In the genomic region with DNA sequence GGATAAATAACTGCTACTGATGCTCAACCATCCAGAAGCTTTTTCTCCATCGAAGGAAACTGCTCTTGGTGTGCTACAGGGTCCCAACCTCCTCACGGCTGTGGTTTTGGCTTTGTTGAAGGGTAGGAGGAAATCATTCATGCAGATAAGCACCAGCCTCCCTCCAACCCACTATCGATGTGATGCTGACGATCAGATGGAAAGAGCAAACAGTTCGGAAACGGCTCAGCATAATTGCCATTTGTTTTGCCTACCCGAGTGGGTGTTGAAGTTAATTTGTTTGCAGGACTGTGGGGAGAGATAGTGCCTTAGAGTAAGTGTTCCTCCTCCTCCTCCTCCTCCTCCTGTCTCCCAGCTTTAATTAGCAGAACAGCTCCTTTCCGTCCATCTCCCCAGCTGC, we compare ENCODE assay signal across 33 mouse cellular contexts. TPM values are rescaled to one million over a fixed set of nuclear protein-coding genes. Genes with fewer than 3 reads are reported as not detected.
DNase-seq lines count a peak whose midpoint lies in the region; ATAC-seq and TF ChIP-seq lines count a peak whose summit lies in the region.
"Had no signal": no experiment of that assay in that cellular context is flagged by ENCODE, and none has a peak within 500 bp of the region (broad histone marks: within the 10 kb centered on the region; RNA-seq: fewer than 3 reads in every experiment).

No protein-coding gene starts in this region.

- no peak for TF ChIP-seq RAD21 in CH12.LX (IDR thresholded peaks at IDR 0.05; ENCODE audit: low read depth, low read length)

- no peak overlapping the region for H3K27ac ChIP-seq in CH12.LX (ENCODE audit: insufficient read depth, low read depth)
- H3K27ac ChIP-seq in hindbrain, embryonic 13.5 days = no peak overlapping the region
- H3K27ac ChIP-seq: embryonic facial prominence, embryonic 10.5 days; embryonic facial prominence, embryonic 13.5 days; forebrain, embryonic 12.5 days; heart, embryonic 15.5 days; hindbrain, embryonic 15.5 days had no signal

- 79% methylated on average over 8 of the region's 8 CpGs for WGBS in hindbrain, embryonic 13.5 days

- no peak overlapping the region for H3K9ac ChIP-seq in CH12.LX (ENCODE audit: insufficient read depth, low read depth)
- H3K9ac ChIP-seq in hindbrain, embryonic 13.5 days = no peak overlapping the region
- H3K9ac ChIP-seq: embryonic facial prominence, embryonic 13.5 days; forebrain, embryonic 12.5 days; heart, embryonic 12.5 days; heart, embryonic 15.5 days; hindbrain, embryonic 15.5 days had no signal

- no peaks in the 10 kb centered on the region for H3K9me3 ChIP-seq in CH12.LX (replicated peaks; ENCODE audit: low read length)
- H3K9me3 ChIP-seq in hindbrain, embryonic 13.5 days = no peaks in the 10 kb centered on the region
- H3K9me3 ChIP-seq: embryonic facial prominence, embryonic 10.5 days; embryonic facial prominence, embryonic 13.5 days; forebrain, embryonic 12.5 days; heart, embryonic 12.5 days; heart, embryonic 15.5 days; hindbrain, embryonic 15.5 days had no signal

- no peaks in the 10 kb centered on the region for H3K36me3 ChIP-seq in CH12.LX (replicated peaks in 1 of 2; ENCODE audit: control insufficient read depth in 1 of 2, insufficient read depth in 1 of 2, low read length in 1 of 2)
- no peaks in the 10 kb centered on the region for H3K36me3 ChIP-seq in hindbrain, embryonic 13.5 days
- H3K36me3 ChIP-seq: embryonic facial prominence, embryonic 10.5 days; embryonic facial prominence, embryonic 13.5 days; forebrain, embryonic 12.5 days; heart, embryonic 12.5 days; heart, embryonic 15.5 days; hindbrain, embryonic 15.5 days had no signal

- no peaks in the 10 kb centered on the region for H3K79me2 ChIP-seq in CH12.LX (replicated peaks; ENCODE audit: control insufficient read depth, extremely low read depth, insufficient read depth, poor library complexity, severe bottlenecking)

- in situ Hi-C loops in CH12.LX (cut with MboI; ENCODE audit: low pct_ligation_motif_present, low pct_unique_long_range_greater_than_20kb, low sequenced_read_pairs) = no loop called here

- intact Hi-C loops in gastrocnemius, postnatal 14 days (cut with DNase I; ENCODE audit: low total_unique reads) = loop anchor here (10.0 kb wide), 1 partner anchor 96 kb away; no protein-coding TSS in a partner anchor

- dilution Hi-C loops in CH12.LX (cut with MboI; ENCODE audit: extremely low pct_ligation_motif_present, extremely low pct_unique_long_range_greater_than_20kb, low sequenced_read_pairs) = no loop called here

- H3K4me2 ChIP-seq in CH12.LX (ENCODE audit: insufficient read depth, low read depth, poor library complexity, severe bottlenecking) = peak overlapping the region; percentile 61; the same call in 1 of the 2 replicates
- no peak overlapping the region for H3K4me2 ChIP-seq in hindbrain, embryonic 13.5 days
- H3K4me2 ChIP-seq: embryonic facial prominence, embryonic 13.5 days; forebrain, embryonic 12.5 days; heart, embryonic 12.5 days; heart, embryonic 15.5 days; hindbrain, embryonic 15.5 days had no signal

- no peak for TF ChIP-seq CTCF in CH12.LX (conservative IDR thresholded peaks at IDR 0.05 in 1 of 2, IDR thresholded peaks at IDR 0.05 in 1 of 2; ENCODE audit: low read depth in 2 of 2, low read length in 2 of 2)

- peaks cover 4% of the 10 kb centered on the region for H3K27me3 ChIP-seq in CH12.LX (replicated peaks)
- H3K27me3 ChIP-seq in hindbrain, embryonic 13.5 days = no peaks in the 10 kb centered on the region
- H3K27me3 ChIP-seq: embryonic facial prominence, embryonic 13.5 days; forebrain, embryonic 12.5 days; heart, embryonic 12.5 days; heart, embryonic 15.5 days; hindbrain, embryonic 15.5 days had no signal

- peak; percentile 47; the same call in 1 of the 2 replicates for ATAC-seq in frontal cortex, adult (ENCODE audit: low TSS enrichment)
- ATAC-seq in hindbrain, embryonic 13.5 days (ENCODE audit: low FRiP score) = no peak
- ATAC-seq: forebrain, embryonic 16.5 days had no signal

- TF ChIP-seq EP300 in CH12.LX (IDR thresholded peaks at IDR 0.05; ENCODE audit: low read length) = no peak

- H3K4me3 ChIP-seq in CH12.LX (replicated peaks in 1 of 3; ENCODE audit: low read depth in 2 of 3, low read length in 2 of 3, poor library complexity in 1 of 3) = no peak overlapping the region
- no peak overlapping the region for H3K4me3 ChIP-seq in hindbrain, embryonic 13.5 days
- H3K4me3 ChIP-seq: embryonic facial prominence, embryonic 10.5 days; embryonic facial prominence, embryonic 13.5 days; erythroblast, embryonic 14.5 days; forebrain, embryonic 12.5 days; heart, embryonic 12.5 days; heart, embryonic 15.5 days; hindbrain, embryonic 15.5 days had no signal

- no peaks in the 10 kb centered on the region for H3K4me1 ChIP-seq in CH12.LX (ENCODE audit: control insufficient read depth in 1 of 2, insufficient read depth in 2 of 2)
- no peaks in the 10 kb centered on the region for H3K4me1 ChIP-seq in hindbrain, embryonic 13.5 days (replicated peaks)
- H3K4me1 ChIP-seq: embryonic facial prominence, embryonic 10.5 days; embryonic facial prominence, embryonic 13.5 days; forebrain, embryonic 12.5 days; heart, embryonic 12.5 days; heart, embryonic 15.5 days; hindbrain, embryonic 15.5 days had no signal

- TF ChIP-seq POLR2A in CH12.LX (IDR thresholded peaks at IDR 0.05; ENCODE audit: low read depth, low read length) = no peak

- no peak for DNase-seq in frontal cortex, postnatal 25 days (ENCODE audit: low spot score in 2 of 2)
- DNase-seq in layer of hippocampus, adult 18-20 months (ENCODE audit: low spot score in 2 of 2) = peak; percentile 48 to 75
- DNase-seq in layer of hippocampus, postnatal 10 days (ENCODE audit: low spot score in 2 of 2) = no peak
- no peak for DNase-seq in CH12.LX (ENCODE audit: extremely low read depth)
- DNase-seq in layer of hippocampus, adult 8-10 months (ENCODE audit: low spot score in 2 of 2) = peak; percentile 38 to 57
- DNase-seq in gastrocnemius, postnatal 14 days = no peak
- DNase-seq: adrenal gland, adult 2 months; adrenal gland, postnatal 14 days; B cell, adult 2 months; cerebellum, adult 11-12 months; cerebellum, adult 8-10 months; cerebellum, postnatal 10 days; cerebellum, postnatal 36 days; embryo, embryonic 11 days; gastrocnemius, postnatal 10 days; heart, adult 18-20 months; heart, postnatal 10 days; heart, postnatal 36 days had no signal

TF ChIP-seq in CH12.LX, 34 proteins besides CTCF, POLR2A, EP300 and RAD21:
- TF ChIP-seq SMC3 (IDR thresholded peaks at IDR 0.05; ENCODE audit: low read depth, low read length) = no peak
- TF ChIP-seq JUN (IDR thresholded peaks at IDR 0.05; ENCODE audit: insufficient read depth, low read depth, low read length) = no peak
- no peak for TF ChIP-seq ZNF384 (IDR thresholded peaks at IDR 0.05; ENCODE audit: low read depth, low read length)
- no peak for TF ChIP-seq GABPA (IDR thresholded peaks at IDR 0.05; ENCODE audit: insufficient replicate concordance, low read depth, low read length)
- no peak for TF ChIP-seq NELFE (IDR thresholded peaks at IDR 0.05; ENCODE audit: low read depth, low read length)
- no peak for TF ChIP-seq E2F4 (IDR thresholded peaks at IDR 0.05; ENCODE audit: insufficient replicate concordance, low read depth, low read length)
- no peak for TF ChIP-seq HCFC1 (IDR thresholded peaks at IDR 0.05; ENCODE audit: low read depth, low read length)
- no peak for TF ChIP-seq USF1 (IDR thresholded peaks at IDR 0.05; ENCODE audit: low read depth, low read length)

RNA-seq across cellular contexts. Expression of a gene that starts 12.1 kb away (rescaled TPM):
- 1 to 10 TPM; 7.5 to 7.6 TPM for total RNA-seq in layer of hippocampus, adult 18-20 months (2021)
- total RNA-seq in layer of hippocampus, postnatal 10 days (2021) = 1 to 10 TPM; 7.3 to 8.1 TPM
- total RNA-seq in CH12.LX (2012; rRNA removed) (not detected in 2 replicates), CH12.LX (2014; rRNA removed) (not detected in 2 replicates)
- polyA plus RNA-seq in CH12.LX (2012; ENCODE audit: insufficient read length, low read depth) = not detected in 2 replicates
- 1 to 10 TPM; 6.3 to 7.2 (median 6.7) TPM for total RNA-seq in layer of hippocampus, adult 8-10 months (2022)
- total RNA-seq in gastrocnemius, postnatal 14 days (2021) = not detected
- polyA plus RNA-seq in hindbrain, embryonic 13.5 days (2015; fragmentation: Nextera tagmentation; extraction: Ambion mirVana) = 0.49 and 0.58 TPM in 2 replicates
- total RNA-seq: adrenal gland, adult 2 months; adrenal gland, postnatal 14 days; adrenal gland, postnatal 4 days; gastrocnemius, adult 18-20 months; gastrocnemius, postnatal 10 days; gastrocnemius, postnatal 4 days; heart, adult 18-20 months; heart, postnatal 10 days; heart, postnatal 36 days; MEL had no signal
- polyA plus RNA-seq: adrenal gland, adult 2 months; erythroblast, embryonic 14.5 days; forebrain, embryonic 12.5 days; intestine, embryonic 14.5 days had no signal

RNA-seq across cellular contexts. Expression of a gene that starts 27.4 kb away (rescaled TPM):
- 10 to 100 TPM; 29.6 to 30.1 TPM for total RNA-seq in layer of hippocampus, adult 18-20 months (2021)
- total RNA-seq in layer of hippocampus, postnatal 10 days (2021) = 10 to 100 TPM; 26.8 to 27.6 TPM
- total RNA-seq in CH12.LX (2012; rRNA removed) = 62.8 and 85.8 TPM in 2 replicates
- 61.8 and 69.7 TPM in 2 replicates for total RNA-seq in CH12.LX (2014; rRNA removed)
- 184 and 198 TPM in 2 replicates for polyA plus RNA-seq in CH12.LX (2012; ENCODE audit: insufficient read length, low read depth)
- total RNA-seq in layer of hippocampus, adult 8-10 months (2022) = 10 to 100 TPM; 24.0 to 29.4 (median 26.5) TPM
- total RNA-seq in gastrocnemius, postnatal 14 days (2021) = 10 to 100 TPM; 15.4 to 17.7 TPM
- 50.6 and 52.9 TPM in 2 replicates for polyA plus RNA-seq in hindbrain, embryonic 13.5 days (2015; fragmentation: Nextera tagmentation; extraction: Ambion mirVana)

Comparison
In these comparisons a context has a peak if more than half of its experiments do, and no peak if none do; other contexts are left out.
1. DNase-seq: peak in layer of hippocampus, adult 18-20 months (2 of 2) and layer of hippocampus, adult 8-10 months (2 of 2); none in frontal cortex, postnatal 25 days (0 of 2), layer of hippocampus, postnatal 10 days (0 of 2), CH12.LX (single experiment) and gastrocnemius, postnatal 14 days (single experiment).
2. RNA of a gene that starts 12.1 kb away (total RNA-seq): 7.3 to 8.1 TPM in layer of hippocampus, postnatal 10 days, 7.5 to 7.6 TPM in layer of hippocampus, adult 18-20 months and 6.3 to 7.2 TPM in layer of hippocampus, adult 8-10 months; not detected in CH12.LX and not detected in gastrocnemius, postnatal 14 days; every median in the first group is over 4 times any median in the second.